Mouse (Mus musculus) left cerebral cortex, postnatal 10 days (tissue): ENCODE measurements around the gene Slc9a5. TPM values are rescaled to one million over a fixed set of nuclear protein-coding genes. Genes with fewer than 3 reads are reported as not detected.

ENCODE experiments used
- DNase-seq, 2 experiments: peaks; one replicate each; pipeline ENCODE4 v3.0.0; 2021 to 2022; ENCODE audit warnings: low spot score in 2 of 2, mixed read lengths in 1 of 2; ENCODE audit errors: extremely low spot score in 1 of 2
- intact Hi-C: fragments of 180-260 bp; cut with DNase I; formaldehyde crosslinking; loops from one replicate; pipeline ENCODE4 v1.15.1; 2025
- microRNA-seq: library from miRNA; unstranded; fragments of <30 nt; microRNA quantifications from one replicate; pipeline ENCODE4 v1.2.0, GENCODE M21; 2022
- total RNA-seq, 2 experiments: library from RNA; stranded (reverse); gene quantifications; 2 replicates each; pipeline ENCODE4 v1.2.3; 2021

Gene Slc9a5
- total RNA-seq, 2 experiments from 2014 or later = 25.7 to 27.7 TPM

- intact Hi-C loops = no loop called here
- DNase-seq = peak in 1 of 2 experiments; percentile 57
Measured at GRCm38 (mm10) chr8:105389096-105389495, 40.5 kb downstream of the Slc9a5 start.

- intact Hi-C loops = no loop called here
- no peak for DNase-seq
Measured at GRCm38 (mm10) chr8:105393089-105393787, 44.6 kb downstream of the Slc9a5 start.

GRCm38 (mm10) chr8:105393915-105394314 lies 45.3 kb downstream of the Slc9a5 start:
- DNase-seq = no peak
- intact Hi-C loops = no loop called here

GRCm38 (mm10) chr8:105397747-105398146 lies 49.1 kb downstream of the Slc9a5 start:
- no peak for DNase-seq
- intact Hi-C loops = loop anchor here (5.0 kb wide), 1 partner anchor 40 kb away; no protein-coding TSS in a partner anchor

- intact Hi-C loops = no loop called here
- DNase-seq = no peak
Measured at GRCm38 (mm10) chr8:105400016-105400415, 51.4 kb downstream of the Slc9a5 start.

GRCm38 (mm10) chr8:105403467-105403866 lies 54.8 kb downstream of the Slc9a5 start:
- intact Hi-C loops = no loop called here
- no peak for DNase-seq

GRCm38 (mm10) chr8:105404496-105404895 lies 55.9 kb downstream of the Slc9a5 start:
- intact Hi-C loops = no loop called here
- DNase-seq = no peak

GRCm38 (mm10) chr8:105406416-105406815 lies 57.8 kb downstream of the Slc9a5 start:
- intact Hi-C loops = no loop called here
- peak in 1 of 2 experiments; percentile 24 for DNase-seq

- intact Hi-C loops = no loop called here
- DNase-seq = no peak
Measured at GRCm38 (mm10) chr8:105408331-105408730, 59.7 kb downstream of the Slc9a5 start.

- intact Hi-C loops = no loop called here
- DNase-seq = no peak
Measured at GRCm38 (mm10) chr8:105409947-105410346, 61.3 kb downstream of the Slc9a5 start.

- intact Hi-C loops = no loop called here
- peak in 1 of 2 experiments; percentile 71 for DNase-seq
Measured at GRCm38 (mm10) chr8:105413391-105413790, 64.7 kb downstream of the Slc9a5 start, which contains the start of the genes Kctd19 and Lrrc36. Gene Kctd19, minus strand, starts transcription at chr8:105413502. Gene Lrrc36, plus strand, starts transcription at chr8:105413571.

- intact Hi-C loops = no loop called here
- DNase-seq = no peak
Measured at GRCm38 (mm10) chr8:105418992-105419391, 70.3 kb downstream of the Slc9a5 start.

Small RNA genes lying within 50 kb of the gene (microRNA-seq; reads per million reads assigned to microRNA genes)
- not detected for gene Gm27320
- gene Mir328 = 5,009 reads per million, percentile 92 among the genes with 10 or more reads in this experiment

Other genes starting within 250 kb of the Slc9a5 start
- not detected for gene Ces4a, start 217.0 kb upstream of the Slc9a5 start, total RNA-seq
- gene Cbfb, start 178.2 kb upstream of the Slc9a5 start, total RNA-seq = 10 to 100 TPM; 20.9 to 23.0 TPM
- 10 to 100 TPM; 27.5 to 28.0 TPM for gene D230025D16Rik, start 123.7 kb upstream of the Slc9a5 start, total RNA-seq
- 1 to 10 TPM; 3.0 to 3.8 TPM for gene B3gnt9, start 93.7 kb upstream of the Slc9a5 start, total RNA-seq
- 1 to 10 TPM; 5.5 to 5.8 TPM for gene Tradd, start 84.2 kb upstream of the Slc9a5 start, total RNA-seq
- gene Fbxl8, start 84.2 kb upstream of the Slc9a5 start, total RNA-seq = under 1 TPM; 0.58 to 0.61 TPM
- gene Hsf4, start 79.0 kb upstream of the Slc9a5 start, total RNA-seq = under 1 TPM; 0.34 to 0.75 TPM
- gene Nol3, start 72.7 kb upstream of the Slc9a5 start, total RNA-seq = 1 to 10 TPM; 3.2 to 3.5 TPM
- gene 4931428F04Rik, start 59.0 kb upstream of the Slc9a5 start, total RNA-seq = 10 to 100 TPM; 68.2 to 82.2 TPM
- 1 to 10 TPM; 4.2 to 4.3 TPM for gene Exoc3l, start 52.7 kb upstream of the Slc9a5 start, total RNA-seq
- 10 to 100 TPM; 29.6 to 30.2 TPM for gene E2f4, start 51.2 kb upstream of the Slc9a5 start, total RNA-seq
- under 1 TPM; 0.41 to 0.83 TPM for gene Elmo3, start 43.2 kb upstream of the Slc9a5 start, total RNA-seq
- gene Lrrc29, start 22.6 kb upstream of the Slc9a5 start, total RNA-seq = 1 to 10 TPM; 5.4 to 5.6 TPM
- 10 to 100 TPM; 47.4 to 47.9 TPM for gene Tmem208, start 22.5 kb upstream of the Slc9a5 start, total RNA-seq
- gene Fhod1, start 890 bp upstream of the Slc9a5 start, total RNA-seq = 1 to 10 TPM; 2.6 to 2.7 TPM
- gene Plekhg4, start 24.4 kb downstream of the Slc9a5 start, total RNA-seq = 1 to 10 TPM; 2.2 to 3.7 TPM
- gene Kctd19, start 64.7 kb downstream of the Slc9a5 start, total RNA-seq = not detected
- under 1 TPM; 0.32 to 0.79 TPM for gene Lrrc36, start 64.7 kb downstream of the Slc9a5 start, total RNA-seq
- 10 to 100 TPM; 75.5 to 88.7 TPM for gene Tppp3, start 122.7 kb downstream of the Slc9a5 start, total RNA-seq
- gene Zdhhc1, start 148.1 kb downstream of the Slc9a5 start, total RNA-seq = 10 to 100 TPM; 21.6 to 21.8 TPM
- not detected for gene Hsd11b2, start 169.9 kb downstream of the Slc9a5 start, total RNA-seq
- 100 to 1,000 TPM; 346 to 352 TPM for gene Atp6v0d1, start 217.2 kb downstream of the Slc9a5 start, total RNA-seq